Mouse (Mus musculus) hindbrain, embryonic 15.5 days (tissue): ENCODE data around the gene Glipr1. TPM values are rescaled to one million over a fixed set of nuclear protein-coding genes. Genes with fewer than 3 reads are reported as not detected.

Experiments used
- polyA plus RNA-seq: library from polyadenylated mRNA; unstranded; fragments of >200 nt; fragmentation: Nextera tagmentation; extraction: Ambion mirVana; gene quantifications from 2 replicates; pipeline ENCODE4 v1.2.1, GENCODE M21; 2015

The Glipr1 gene
- polyA plus RNA-seq, 1 experiment from 2014 or later, result 0.43 TPM

Other genes with a start within 250 kb of the Glipr1 start
- gene Krr1, start 30.0 kb downstream of the Glipr1 start, polyA plus RNA-seq, result 33.8 and 37.0 TPM in 2 replicates
- gene Glipr1l1, start 57.6 kb upstream of the Glipr1 start, polyA plus RNA-seq, result 0.29 TPM in 1 of 2 replicates, not detected in the other
- gene Glipr1l2, start 80.7 kb upstream of the Glipr1 start, polyA plus RNA-seq, result not detected in 2 replicates
- 0.49 and 0.52 TPM in 2 replicates for gene Glipr1l3, start 157.7 kb upstream of the Glipr1 start, polyA plus RNA-seq
- gene Caps2, start 161.0 kb upstream of the Glipr1 start, polyA plus RNA-seq, result 0.58 and 0.66 TPM in 2 replicates